Mouse (Mus musculus) forebrain, embryonic 13.5 days (tissue): ENCODE results near the gene Enpp3. TPM values are rescaled to one million over a fixed set of nuclear protein-coding genes. Genes with fewer than 3 reads are reported as not detected.

Experiments
- polyA plus RNA-seq: library from polyadenylated mRNA; unstranded; fragments of >200 nt; fragmentation: Nextera tagmentation; extraction: Ambion mirVana; gene quantifications from 2 replicates; pipeline ENCODE4 v1.2.1, GENCODE M21; 2015

Enpp3 gene
- polyA plus RNA-seq, 1 experiment from 2014 or later, result 2.8 TPM

Other genes with a start within 250 kb of the Enpp3 start
- 1.5 and 1.8 TPM in 2 replicates for gene Ccn2, start 247.4 kb downstream of the Enpp3 start, polyA plus RNA-seq
- gene Enpp1, start 130.7 kb downstream of the Enpp3 start, polyA plus RNA-seq, result 0.76 and 1.00 TPM in 2 replicates
- 27.9 and 28.8 TPM in 2 replicates for gene Med23, start 27.2 kb upstream of the Enpp3 start, polyA plus RNA-seq
- gene Arg1, start 84.7 kb upstream of the Enpp3 start, polyA plus RNA-seq, result 0.76 and 1.2 TPM in 2 replicates